Mouse (Mus musculus) heart, embryonic 13.5 days (tissue): ENCODE results near the gene Agap1. TPM values are rescaled to one million over a fixed set of nuclear protein-coding genes. Genes with fewer than 3 reads are reported as not detected.

ENCODE experiments used
- ATAC-seq: fragments of 200-750 bp; cut with Nextera tagmentation; 2 replicates; pipeline ENCODE4 v1.8.0; 2017; ENCODE audit warnings: moderate TSS enrichment; ENCODE audit not compliant: insufficient number of reproducible peaks, low FRiP score, low TSS enrichment; ENCODE audit errors: extremely low read depth
- H3K27ac ChIP-seq: fragments of 300-500 bp; sonication (generic); replicated peaks from 2 replicates; pipeline ENCODE4 v1.5.1; 2015; ENCODE audit warnings: moderate library complexity, mild to moderate bottlenecking, inconsistent platforms
- H3K27me3 ChIP-seq: fragments of 300-500 bp; sonication (generic); replicated peaks from 2 replicates; pipeline ENCODE4 v1.6.1; 2015; ENCODE audit warnings: mild to moderate bottlenecking, inconsistent platforms
- H3K36me3 ChIP-seq: fragments of 300-500 bp; sonication (generic); 2 replicates; pipeline ENCODE4 v1.6.1; 2015; ENCODE audit warnings: mild to moderate bottlenecking, inconsistent platforms
- H3K4me1 ChIP-seq: fragments of 300-500 bp; sonication (generic); 2 replicates; pipeline ENCODE4 v1.6.1; 2015; ENCODE audit warnings: inconsistent platforms
- H3K4me2 ChIP-seq: fragments of 300-500 bp; sonication (generic); 2 replicates; pipeline ENCODE4 v1.6.1; 2015; ENCODE audit warnings: inconsistent platforms, mild to moderate bottlenecking, moderate library complexity
- H3K4me3 ChIP-seq: fragments of 300-500 bp; sonication (generic); 2 replicates; pipeline ENCODE4 v1.5.1; 2015; ENCODE audit warnings: moderate library complexity, mild to moderate bottlenecking, inconsistent platforms
- H3K9ac ChIP-seq: fragments of 300-500 bp; sonication (generic); 2 replicates; pipeline ENCODE4 v1.6.1; 2015; ENCODE audit warnings: inconsistent platforms, mild to moderate bottlenecking, moderate library complexity
- H3K9me3 ChIP-seq: fragments of 300-500 bp; sonication (generic); 2 replicates; pipeline ENCODE4 v1.6.1; 2016; ENCODE audit warnings: inconsistent platforms
- WGBS: fragments of 180-500 bp; shearing (Covaris S2); methylation state at CpG from one replicate; pipeline ENCODE4 v1.1.7; 2015; ENCODE audit warnings: mixed read lengths; 5-methylcytosine and 5-hydroxymethylcytosine counted together
- polyA plus RNA-seq: library from polyadenylated mRNA; unstranded; fragments of >200 nt; fragmentation: Nextera tagmentation; extraction: Ambion mirVana; gene quantifications from 2 replicates; pipeline ENCODE4 v1.2.1, GENCODE M21; 2015

The Agap1 gene
- polyA plus RNA-seq, 1 experiment from 2014 or later = 7.1 TPM

GRCm38 (mm10) chr1:89583369-89583768 lies 128.8 kb downstream of the Agap1 start:
- H3K27me3 ChIP-seq = peaks cover 23% of the 10 kb centered on the region
- peaks cover 50% of the 10 kb centered on the region for H3K4me1 ChIP-seq
- no peak overlapping the region for H3K27ac ChIP-seq
- no peak overlapping the region for H3K9ac ChIP-seq
- H3K9me3 ChIP-seq = no peaks in the 10 kb centered on the region
- ATAC-seq = no peak
- no peaks in the 10 kb centered on the region for H3K36me3 ChIP-seq
- no peak overlapping the region for H3K4me3 ChIP-seq
- 69% methylated on average over 5 of the region's 5 CpGs for WGBS
- no peak overlapping the region for H3K4me2 ChIP-seq

GRCm38 (mm10) chr1:89586991-89587683 lies 132.5 kb downstream of the Agap1 start:
- H3K4me2 ChIP-seq = peak overlapping the region; percentile 43
- 0 out of 2 replicates have a peak, but pooled peaks cover 5% of the 10 kb centered on the region for H3K9me3 ChIP-seq
- H3K4me1 ChIP-seq = peaks cover 32% of the 10 kb centered on the region
- H3K4me3 ChIP-seq = no peak overlapping the region
- peaks cover 10% of the 10 kb centered on the region for H3K36me3 ChIP-seq
- 25% methylated on average over 14 of the region's 14 CpGs for whole genome bisulfite sequencing
- peaks cover 8% of the 10 kb centered on the region for H3K27me3 ChIP-seq
- ATAC-seq = no peak
- H3K27ac ChIP-seq = peak overlapping the region; percentile 46
- H3K9ac ChIP-seq = peak overlapping the region; percentile 65; the same call in 1 of the 2 replicates

- no peak overlapping the region for H3K4me3 ChIP-seq
- H3K9me3 ChIP-seq = 0 out of 2 replicates have a peak, but pooled peaks cover 6% of the 10 kb centered on the region
- peaks cover 36% of the 10 kb centered on the region for H3K4me1 ChIP-seq
- H3K27me3 ChIP-seq = no peaks in the 10 kb centered on the region; the same call in 1 of the 2 replicates
- H3K4me2 ChIP-seq = no peak overlapping the region
- H3K36me3 ChIP-seq = peaks cover 11% of the 10 kb centered on the region
- no peak for ATAC-seq
- no peak overlapping the region for H3K27ac ChIP-seq
- WGBS = 71% methylated on average over 4 of the region's 4 CpGs
- no peak overlapping the region for H3K9ac ChIP-seq
Measured at GRCm38 (mm10) chr1:89588154-89588553, 133.5 kb downstream of the Agap1 start.

GRCm38 (mm10) chr1:89590994-89591393 lies 136.4 kb downstream of the Agap1 start:
- peaks cover 11% of the 10 kb centered on the region for H3K36me3 ChIP-seq
- no peaks in the 10 kb centered on the region for H3K27me3 ChIP-seq
- H3K9ac ChIP-seq = no peak overlapping the region
- H3K9me3 ChIP-seq = 0 out of 2 replicates have a peak, but pooled peaks cover 6% of the 10 kb centered on the region
- H3K4me2 ChIP-seq = no peak overlapping the region
- H3K4me3 ChIP-seq = no peak overlapping the region
- H3K27ac ChIP-seq = no peak overlapping the region
- peaks cover 64% of the 10 kb centered on the region for H3K4me1 ChIP-seq
- no peak for ATAC-seq
- 88% methylated on average over 7 of the region's 7 CpGs for WGBS

- Histone ChIP-seq H3K9me3 (0 out of 2 replicates have a peak, but pooled peaks cover 6% of the 10 kb centered on the region), H3K27ac (no peak overlapping the region), H3K4me3 (no peak overlapping the region), H3K27me3 (no peaks in the 10 kb centered on the region), H3K9ac (no peak overlapping the region), H3K4me2 (no peak overlapping the region), H3K36me3 (peaks cover 11% of the 10 kb centered on the region), H3K4me1 (peaks cover 59% of the 10 kb centered on the region)
- WGBS = 60% methylated on average over 4 of the region's 4 CpGs
- ATAC-seq = no peak
Measured at GRCm38 (mm10) chr1:89593219-89593618, 138.6 kb downstream of the Agap1 start.

GRCm38 (mm10) chr1:89594999-89595398 lies 140.4 kb downstream of the Agap1 start:
- peaks cover 11% of the 10 kb centered on the region for H3K36me3 ChIP-seq
- H3K4me2 ChIP-seq = no peak overlapping the region
- no peak overlapping the region for H3K4me3 ChIP-seq
- no peaks in the 10 kb centered on the region for H3K27me3 ChIP-seq
- no peak overlapping the region for H3K27ac ChIP-seq
- H3K4me1 ChIP-seq = peaks cover 74% of the 10 kb centered on the region
- no peak overlapping the region for H3K9ac ChIP-seq
- 83% methylated on average over 8 of the region's 8 CpGs for WGBS
- ATAC-seq = no peak
- 0 out of 2 replicates have a peak, but pooled peaks cover 6% of the 10 kb centered on the region for H3K9me3 ChIP-seq

- Histone ChIP-seq H3K9ac (no peak overlapping the region), H3K27me3 (no peaks in the 10 kb centered on the region), H3K9me3 (0 out of 2 replicates have a peak, but pooled peaks cover 6% of the 10 kb centered on the region), H3K4me2 (no peak overlapping the region), H3K36me3 (peaks cover 11% of the 10 kb centered on the region), H3K27ac (0 out of 2 replicates have a peak overlapping the region, but pooled peaks have one; percentile 5), H3K4me1 (peaks cover 78% of the 10 kb centered on the region), H3K4me3 (no peak overlapping the region)
- no peak for ATAC-seq
- 66% methylated on average over 7 of the region's 7 CpGs for WGBS
Measured at GRCm38 (mm10) chr1:89595421-89595820, 140.8 kb downstream of the Agap1 start.

- peaks cover 10% of the 10 kb centered on the region for H3K36me3 ChIP-seq
- H3K9me3 ChIP-seq = 0 out of 2 replicates have a peak, but pooled peaks cover 6% of the 10 kb centered on the region
- ATAC-seq = no peak
- H3K4me2 ChIP-seq = no peak overlapping the region
- no peak overlapping the region for H3K27ac ChIP-seq
- 79% methylated on average over 2 of the region's 2 CpGs for WGBS
- no peak overlapping the region for H3K9ac ChIP-seq
- H3K4me1 ChIP-seq = peaks cover 81% of the 10 kb centered on the region
- H3K27me3 ChIP-seq = no peaks in the 10 kb centered on the region
- no peak overlapping the region for H3K4me3 ChIP-seq
Measured at GRCm38 (mm10) chr1:89596223-89596622, 141.6 kb downstream of the Agap1 start.

- 87% methylated on average over 5 of the region's 5 CpGs for WGBS
- Histone ChIP-seq H3K9ac (0 out of 2 replicates have a peak overlapping the region, but pooled peaks have one; percentile 21), H3K36me3 (no peaks in the 10 kb centered on the region), H3K27me3 (no peaks in the 10 kb centered on the region), H3K4me1 (peaks cover 94% of the 10 kb centered on the region), H3K9me3 (no peaks in the 10 kb centered on the region), H3K4me3 (no peak overlapping the region), H3K27ac (no peak overlapping the region), H3K4me2 (peak overlapping the region; percentile 13; the same call in 1 of the 2 replicates)
- ATAC-seq = no peak
Measured at GRCm38 (mm10) chr1:89598906-89599305, 144.3 kb downstream of the Agap1 start.

- no peak for ATAC-seq
- Histone ChIP-seq H3K27me3 (no peaks in the 10 kb centered on the region), H3K4me1 (peaks cover 84% of the 10 kb centered on the region), H3K9ac (peak overlapping the region; percentile 57; the same call in 1 of the 2 replicates), H3K4me3 (no peak overlapping the region), H3K36me3 (no peaks in the 10 kb centered on the region), H3K4me2 (peak overlapping the region; percentile 37; the same call in 1 of the 2 replicates), H3K9me3 (no peaks in the 10 kb centered on the region), H3K27ac (peak overlapping the region; percentile 77)
- 67% methylated on average over 11 of the region's 11 CpGs for whole genome bisulfite sequencing
Measured at GRCm38 (mm10) chr1:89599983-89600741, 145.6 kb downstream of the Agap1 start.

GRCm38 (mm10) chr1:89601349-89601748 lies 146.7 kb downstream of the Agap1 start:
- H3K9ac ChIP-seq = 0 out of 2 replicates have a peak overlapping the region, but pooled peaks have one; percentile 29
- H3K27me3 ChIP-seq = no peaks in the 10 kb centered on the region
- no peaks in the 10 kb centered on the region for H3K36me3 ChIP-seq
- peak overlapping the region; percentile 37 for H3K4me2 ChIP-seq
- H3K4me3 ChIP-seq = no peak overlapping the region
- ATAC-seq = no peak
- H3K9me3 ChIP-seq = no peaks in the 10 kb centered on the region
- WGBS = 59% methylated on average over 7 of the region's 7 CpGs
- H3K27ac ChIP-seq = peak overlapping the region; percentile 77
- H3K4me1 ChIP-seq = peaks cover 73% of the 10 kb centered on the region
